Comparison of ENCODE assay signal across 10 mouse cellular contexts in the genomic region with DNA sequence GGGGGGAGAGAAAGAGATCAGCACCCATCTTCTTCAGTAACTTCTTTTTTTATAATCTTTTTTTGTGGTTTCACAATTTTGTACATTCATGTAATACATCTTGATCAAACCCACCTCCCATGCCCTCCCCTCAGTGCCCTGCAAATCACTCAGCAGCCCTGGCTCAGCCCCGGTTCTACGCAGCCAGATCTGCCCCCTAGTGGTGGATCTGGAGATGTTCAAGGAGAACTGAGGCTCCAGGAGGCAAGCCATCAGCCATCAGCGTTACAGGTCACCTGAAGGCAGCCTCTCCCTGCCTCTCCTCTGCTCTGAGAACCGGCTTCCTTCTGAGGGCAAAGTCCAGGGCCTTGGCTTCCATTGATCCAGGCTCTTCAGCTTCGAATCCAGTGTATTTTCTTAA.
DNase-seq lines count a peak whose midpoint lies in the region; ATAC-seq and TF ChIP-seq lines count a peak whose summit lies in the region.
"Had no signal": no experiment of that assay in that cellular context is flagged by ENCODE, and none has a peak within 500 bp of the region (broad histone marks: within the 10 kb centered on the region; RNA-seq: fewer than 3 reads in every experiment).

No protein-coding gene starts in this region.

- no peak overlapping the region for H3K4me2 ChIP-seq in forebrain, embryonic 16.5 days (ENCODE audit: low read length)
- H3K4me2 ChIP-seq: limb, embryonic 15.5 days had no signal

- no peak overlapping the region for H3K9ac ChIP-seq in forebrain, embryonic 16.5 days (replicated peaks; ENCODE audit: low read depth, low read length)
- H3K9ac ChIP-seq: limb, embryonic 15.5 days had no signal

- ATAC-seq in forebrain, embryonic 16.5 days = no peak
- ATAC-seq in Patski = no peak
- ATAC-seq in monocyte, adult 5-6 weeks (replicated peaks; ENCODE audit: insufficient number of reproducible peaks, low FRiP score, low TSS enrichment, poor library complexity, severe bottlenecking) = no peak

- CTCF ChIA-PET in Patski (lab: Charles Lee) = no interaction called here

- no peaks in the 10 kb centered on the region for H3K27me3 ChIP-seq in forebrain, embryonic 10.5 days (ENCODE audit: poor library complexity, severe bottlenecking)
- no peaks in the 10 kb centered on the region for H3K27me3 ChIP-seq in forebrain, embryonic 16.5 days (replicated peaks; ENCODE audit: control insufficient read depth, insufficient read depth, low read length)
- H3K27me3 ChIP-seq in Patski = no peaks in the 10 kb centered on the region
- no peaks in the 10 kb centered on the region for H3K27me3 ChIP-seq in small intestine, adult 2 months (ENCODE audit: control insufficient read depth, insufficient read depth, low read length)
- H3K27me3 ChIP-seq: limb, embryonic 15.5 days had no signal

- peak; percentile 74 for TF ChIP-seq CTCF in Patski (IDR thresholded peaks at IDR 0.05)
- TF ChIP-seq CTCF in small intestine, adult 2 months (IDR thresholded peaks at IDR 0.05; ENCODE audit: extremely low read depth, insufficient read length, insufficient replicate concordance, low read depth, low read length) = peak; percentile 11; the same call in 1 of the 2 replicates

- POLR2A ChIA-PET in Patski (lab: Charles Lee) = no interaction called here

- H3K27ac ChIP-seq in forebrain, embryonic 10.5 days = no peak overlapping the region
- H3K27ac ChIP-seq in forebrain, embryonic 16.5 days (ENCODE audit: low read length) = no peak overlapping the region
- H3K27ac ChIP-seq in small intestine, adult 2 months (ENCODE audit: insufficient read depth, low read depth, low read length) = no peak overlapping the region
- H3K27ac ChIP-seq: limb, embryonic 15.5 days had no signal

- no peaks in the 10 kb centered on the region; the same call in 1 of the 2 replicates for H3K9me3 ChIP-seq in forebrain, embryonic 10.5 days
- peaks cover 4% of the 10 kb centered on the region; the same call in 1 of the 2 replicates for H3K9me3 ChIP-seq in forebrain, embryonic 16.5 days (ENCODE audit: control insufficient read depth, low read length)
- H3K9me3 ChIP-seq: limb, embryonic 15.5 days had no signal

- no peaks in the 10 kb centered on the region for H3K36me3 ChIP-seq in forebrain, embryonic 10.5 days (replicated peaks)
- H3K36me3 ChIP-seq in forebrain, embryonic 16.5 days (ENCODE audit: control insufficient read depth, insufficient read depth) = no peaks in the 10 kb centered on the region
- H3K36me3 ChIP-seq in small intestine, adult 2 months (ENCODE audit: control insufficient read depth, insufficient read depth, low read length) = no peaks in the 10 kb centered on the region
- H3K36me3 ChIP-seq: limb, embryonic 15.5 days had no signal

- H3K4me1 ChIP-seq in forebrain, embryonic 10.5 days = no peaks in the 10 kb centered on the region
- H3K4me1 ChIP-seq in forebrain, embryonic 16.5 days (replicated peaks; ENCODE audit: control insufficient read depth, insufficient read depth, low read length) = no peaks in the 10 kb centered on the region
- no peaks in the 10 kb centered on the region for H3K4me1 ChIP-seq in small intestine, adult 2 months (ENCODE audit: control insufficient read depth, insufficient read depth, insufficient read length, low read length)
- H3K4me1 ChIP-seq: limb, embryonic 15.5 days had no signal

- in situ Hi-C loops in Patski (cut with MboI; ENCODE audit: low pct_unique_long_range_greater_than_20kb) = no loop called here

- DNase-seq in forebrain, embryonic 10.5 days (ENCODE audit: extremely low spot score, low spot score) = peak; percentile 26
- peak; percentile 49 to 60 for DNase-seq in layer of hippocampus, postnatal 10 days (ENCODE audit: low spot score in 2 of 2)
- DNase-seq in layer of hippocampus, adult 9-10 months (ENCODE audit: low spot score) = no peak
- DNase-seq in Patski (ENCODE audit: low read depth, low spot score) = no peak
- peak; percentile 55 for DNase-seq in embryo, embryonic 11 days

- WGBS in forebrain, embryonic 10.5 days = 21% methylated on average over 5 of the region's 5 CpGs
- 21% methylated on average over 5 of the region's 5 CpGs for WGBS in forebrain, embryonic 16.5 days
- 16% methylated on average over 5 of the region's 5 CpGs for WGBS in small intestine, adult 2 months

- no peak overlapping the region for H3K4me3 ChIP-seq in forebrain, embryonic 10.5 days
- no peak overlapping the region for H3K4me3 ChIP-seq in forebrain, embryonic 16.5 days (replicated peaks; ENCODE audit: low read length)
- H3K4me3 ChIP-seq in small intestine, adult 2 months (ENCODE audit: low read depth, low read length) = no peak overlapping the region
- H3K4me3 ChIP-seq: erythroblast, embryonic 14.5 days; limb, embryonic 15.5 days had no signal

- no peak for TF ChIP-seq POLR2A in small intestine, adult 2 months (IDR thresholded peaks at IDR 0.05; ENCODE audit: low read depth, low read length)

Comparison
In these comparisons a context has a peak if more than half of its experiments do, and no peak if none do; other contexts are left out.
1. DNase-seq: peak in forebrain, embryonic 10.5 days (single experiment), layer of hippocampus, postnatal 10 days (2 of 2) and embryo, embryonic 11 days (single experiment); none in layer of hippocampus, adult 9-10 months (single experiment) and Patski (single experiment).